Mouse (Mus musculus) neural tube, embryonic 11.5 days (tissue): ENCODE measurements at regions not wholly inside any gene's neighbourhood (a gene's known extent, or its start where the extent isn't known, plus 50 kb on each side); places are given as distances from the start of the nearest gene placed in this dataset.

Experiments used
- ATAC-seq: fragments of 200-750 bp; cut with Nextera tagmentation; 2 replicates; pipeline ENCODE4 v1.8.0; 2017; ENCODE audit warnings: moderate number of reproducible peaks, mild to moderate bottlenecking, moderate TSS enrichment, moderate library complexity; ENCODE audit not compliant: insufficient read depth, low FRiP score, low TSS enrichment
- DNase-seq: peaks from one replicate; pipeline ENCODE4 v3.0.0-alpha.2; 2015; ENCODE audit warnings: low spot score
- H3K27ac ChIP-seq: fragments of 300-500 bp; sonication (generic); 2 replicates; pipeline ENCODE4 v1.5.1; 2014; ENCODE audit warnings: low read depth, mild to moderate bottlenecking, low read length
- H3K27me3 ChIP-seq: fragments of 300-500 bp; sonication (generic); 2 replicates; pipeline ENCODE4 v1.6.1; 2014; ENCODE audit warnings: mild to moderate bottlenecking, low read length, mixed read lengths; ENCODE audit not compliant: control insufficient read depth, insufficient read depth
- H3K36me3 ChIP-seq: fragments of 300-500 bp; sonication (generic); 2 replicates; pipeline ENCODE4 v1.6.1; 2014; ENCODE audit warnings: mild to moderate bottlenecking, low read length, moderate library complexity, mixed read lengths; ENCODE audit not compliant: control insufficient read depth, insufficient read depth
- H3K4me1 ChIP-seq: fragments of 300-500 bp; sonication (generic); 2 replicates; pipeline ENCODE4 v1.6.1; 2014; ENCODE audit warnings: low read length, mixed read lengths; ENCODE audit not compliant: control insufficient read depth, insufficient read depth
- H3K4me2 ChIP-seq: fragments of 300-500 bp; sonication (generic); 2 replicates; pipeline ENCODE4 v1.6.1; 2014; ENCODE audit warnings: low read depth, mild to moderate bottlenecking, moderate library complexity
- H3K4me3 ChIP-seq: fragments of 300-500 bp; sonication (generic); 2 replicates; pipeline ENCODE4 v1.5.1; 2014; ENCODE audit warnings: low read depth, low read length
- H3K9ac ChIP-seq: fragments of 300-500 bp; sonication (generic); 2 replicates; pipeline ENCODE4 v1.6.1; 2014; ENCODE audit warnings: mild to moderate bottlenecking, low read length
- H3K9me3 ChIP-seq: fragments of 300-500 bp; sonication (generic); 2 replicates; pipeline ENCODE4 v1.6.1; 2016; ENCODE audit warnings: low read length; ENCODE audit not compliant: control insufficient read depth
- WGBS: fragments of 180-500 bp; shearing (Covaris S2); extraction: QIAGEN DNeasy Blood & Tissue Kit; methylation state at CpG from one replicate; pipeline ENCODE4 v1.1.7; 2014; 5-methylcytosine and 5-hydroxymethylcytosine counted together

GRCm38 (mm10) chr6:95006485-95006884, 110.6 kb upstream of the Kbtbd8 start:
- no peak for ATAC-seq
- H3K4me1 ChIP-seq, result no peaks in the 10 kb centered on the region
- WGBS, result 87% methylated on average over 2 of the region's 2 CpGs
- H3K27me3 ChIP-seq, result no peaks in the 10 kb centered on the region
- H3K9me3 ChIP-seq, result no peaks in the 10 kb centered on the region
- no peak overlapping the region for H3K27ac ChIP-seq
- no peak overlapping the region for H3K4me3 ChIP-seq
- DNase-seq, result no peak
- no peak overlapping the region for H3K4me2 ChIP-seq
- no peaks in the 10 kb centered on the region for H3K36me3 ChIP-seq
- no peak overlapping the region for H3K9ac ChIP-seq

- Histone ChIP-seq H3K27ac (no peak overlapping the region), H3K4me2 (no peak overlapping the region), H3K4me3 (no peak overlapping the region), H3K9ac (no peak overlapping the region), H3K4me1 (no peaks in the 10 kb centered on the region), H3K36me3 (no peaks in the 10 kb centered on the region), H3K27me3 (no peaks in the 10 kb centered on the region), H3K9me3 (no peaks in the 10 kb centered on the region)
- no peak for DNase-seq
- WGBS, result 52% methylated on average over 3 of the region's 3 CpGs
- ATAC-seq, result no peak
These were observed 113.3 kb upstream of the Kbtbd8 start for GRCm38 (mm10) chr6:95003716-95004115.

GRCm38 (mm10) chr6:94999562-94999961, 117.5 kb upstream of the Kbtbd8 start:
- no peak overlapping the region for H3K9ac ChIP-seq
- no peak for DNase-seq
- ATAC-seq, result no peak
- no peak overlapping the region for H3K27ac ChIP-seq
- no peak overlapping the region for H3K4me2 ChIP-seq
- H3K9me3 ChIP-seq, result no peaks in the 10 kb centered on the region
- H3K27me3 ChIP-seq, result no peaks in the 10 kb centered on the region
- no peaks in the 10 kb centered on the region for H3K36me3 ChIP-seq
- 85% methylated on average over 4 of the region's 4 CpGs for WGBS
- H3K4me1 ChIP-seq, result no peaks in the 10 kb centered on the region
- H3K4me3 ChIP-seq, result no peak overlapping the region

- H3K36me3 ChIP-seq, result no peaks in the 10 kb centered on the region
- ATAC-seq, result no peak
- no peak overlapping the region for H3K9ac ChIP-seq
- no peaks in the 10 kb centered on the region for H3K9me3 ChIP-seq
- H3K4me1 ChIP-seq, result no peaks in the 10 kb centered on the region
- no peak for DNase-seq
- no peak overlapping the region for H3K4me2 ChIP-seq
- 63% methylated on average over 6 of the region's 6 CpGs for WGBS
- H3K27me3 ChIP-seq, result no peaks in the 10 kb centered on the region
- no peak overlapping the region for H3K4me3 ChIP-seq
- no peak overlapping the region for H3K27ac ChIP-seq
These were observed 118.0 kb upstream of the Kbtbd8 start for GRCm38 (mm10) chr6:94999002-94999401.

GRCm38 (mm10) chr6:94998371-94998770, 118.7 kb upstream of the Kbtbd8 start:
- WGBS, result 83% methylated on average over 2 of the region's 2 CpGs
- H3K9ac ChIP-seq, result no peak overlapping the region

GRCm38 (mm10) chr6:94994376-94994775, 122.7 kb upstream of the Kbtbd8 start:
- Histone ChIP-seq H3K4me2 (no peak overlapping the region), H3K36me3 (no peaks in the 10 kb centered on the region), H3K27ac (no peak overlapping the region), H3K9ac (no peak overlapping the region), H3K27me3 (no peaks in the 10 kb centered on the region), H3K9me3 (no peaks in the 10 kb centered on the region), H3K4me1 (no peaks in the 10 kb centered on the region), H3K4me3 (no peak overlapping the region)
- ATAC-seq, result no peak
- WGBS, result 91% methylated on average over 1 of the region's 1 CpGs
- DNase-seq, result no peak

More at GRCm38 (mm10) chr6:94998371-94998770, 118.7 kb upstream of the Kbtbd8 start:
- DNase-seq (no peak), ATAC-seq (no peak)
- H3K4me3 ChIP-seq, result no peak overlapping the region
- H3K36me3 ChIP-seq, result no peaks in the 10 kb centered on the region
- no peaks in the 10 kb centered on the region for H3K4me1 ChIP-seq
- no peak overlapping the region for H3K4me2 ChIP-seq
- H3K27ac ChIP-seq, result no peak overlapping the region
- H3K27me3 ChIP-seq, result no peaks in the 10 kb centered on the region
- H3K9me3 ChIP-seq, result no peaks in the 10 kb centered on the region

GRCm38 (mm10) chr6:94987427-94987826, 129.6 kb upstream of the Kbtbd8 start:
- H3K27ac ChIP-seq, result no peak overlapping the region
- H3K9ac ChIP-seq, result no peak overlapping the region
- no peak for DNase-seq
- H3K4me1 ChIP-seq, result no peaks in the 10 kb centered on the region
- H3K9me3 ChIP-seq, result no peaks in the 10 kb centered on the region
- WGBS, result 60% methylated on average over 5 of the region's 5 CpGs
- no peak overlapping the region for H3K4me2 ChIP-seq
- no peak for ATAC-seq
- H3K36me3 ChIP-seq, result no peaks in the 10 kb centered on the region
- no peak overlapping the region for H3K4me3 ChIP-seq
- no peaks in the 10 kb centered on the region for H3K27me3 ChIP-seq

GRCm38 (mm10) chr6:94986346-94986745, 130.7 kb upstream of the Kbtbd8 start:
- no peaks in the 10 kb centered on the region for H3K4me1 ChIP-seq
- H3K36me3 ChIP-seq, result no peaks in the 10 kb centered on the region
- H3K9me3 ChIP-seq, result no peaks in the 10 kb centered on the region
- no peak overlapping the region for H3K9ac ChIP-seq
- no peaks in the 10 kb centered on the region for H3K27me3 ChIP-seq
- H3K27ac ChIP-seq, result no peak overlapping the region
- ATAC-seq, result no peak
- no peak overlapping the region for H3K4me3 ChIP-seq
- WGBS, result 26% methylated on average over 4 of the region's 4 CpGs
- H3K4me2 ChIP-seq, result no peak overlapping the region
- peak; percentile 49 for DNase-seq

GRCm38 (mm10) chr6:94984411-94984895, 132.6 kb upstream of the Kbtbd8 start:
- no peak for ATAC-seq
- DNase-seq, result no peak
- Histone ChIP-seq H3K9ac (no peak overlapping the region), H3K4me1 (no peaks in the 10 kb centered on the region), H3K27ac (no peak overlapping the region), H3K4me2 (no peak overlapping the region), H3K36me3 (no peaks in the 10 kb centered on the region), H3K27me3 (no peaks in the 10 kb centered on the region), H3K4me3 (no peak overlapping the region), H3K9me3 (no peaks in the 10 kb centered on the region)
- WGBS, result 89% methylated on average over 3 of the region's 3 CpGs
